Mouse (Mus musculus): ENCODE measurements around the gene Gstp3. TPM values are rescaled to one million over a fixed set of nuclear protein-coding genes. Genes with fewer than 3 reads are reported as not detected.

Gene Gstp3
- total and polyA plus RNA-seq, 3 experiments: 1.1 TPM; not detected in 2

DNA sequence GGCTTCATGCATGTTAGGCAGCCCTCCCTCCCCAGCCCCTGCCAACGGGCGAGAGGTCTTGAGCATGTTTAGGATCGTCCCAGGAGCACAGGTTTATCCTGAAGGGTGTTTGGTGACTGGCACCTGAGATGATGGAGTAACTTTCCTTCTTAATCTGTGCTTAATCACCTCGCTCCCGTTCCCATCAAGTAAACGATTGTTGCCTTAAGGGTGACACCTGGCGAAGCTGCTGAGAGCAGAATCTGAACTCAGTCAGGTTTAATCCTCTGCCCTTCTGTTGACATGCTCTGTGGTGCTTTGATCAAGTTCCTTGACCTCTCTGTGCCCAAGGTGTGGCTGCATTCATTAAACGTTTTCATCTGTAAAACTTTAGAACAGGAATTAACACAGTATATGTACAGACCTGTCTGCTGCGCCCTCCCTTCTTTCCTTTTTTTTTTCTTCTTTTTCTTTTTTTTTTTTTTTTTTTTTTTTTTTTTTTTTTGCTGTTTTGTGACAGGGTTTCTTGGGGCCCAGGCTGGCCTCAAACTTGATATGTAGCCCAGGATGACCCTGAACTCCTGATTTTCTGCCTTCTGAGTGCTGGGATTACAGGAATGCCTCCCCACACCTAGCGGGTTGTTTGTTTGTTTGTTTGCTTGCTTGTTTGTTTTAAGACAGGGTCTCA, 41.3 kb downstream of the Gstp3 start:
- no peaks in the 10 kb centered on the region for H3K36me3 ChIP-seq (ENCODE audit: control insufficient read depth, insufficient read depth, low read length)
- no peak overlapping the region for H3K4me3 ChIP-seq
- 76% methylated on average over 10 of the region's 10 CpGs for WGBS
- no peaks in the 10 kb centered on the region for H3K79me2 ChIP-seq (replicated peaks; ENCODE audit: control insufficient read depth, insufficient read depth, low read length)
- no peak for DNase-seq
- no peak overlapping the region for H3K27ac ChIP-seq
- intact Hi-C loops (cut with DNase I): loop anchor here (5.0 kb wide), 3 partner anchors 79 to 289 kb away; partner anchors contain the start of genes Cdk2ap2, Grk2 and Pitpnm1
- no peaks in the 10 kb centered on the region for H3K27me3 ChIP-seq (ENCODE audit: control insufficient read depth, insufficient read depth, low read length)
- no peaks in the 10 kb centered on the region; the same call in 1 of the 2 replicates for H3K4me1 ChIP-seq (ENCODE audit: control insufficient read depth, insufficient read depth, low read length)
- no peak overlapping the region for H3K9ac ChIP-seq (ENCODE audit: low read depth, low read length)
- no peak for TF ChIP-seq POLR2A (IDR thresholded peaks at IDR 0.05; ENCODE audit: insufficient read depth, low read depth, low read length)
- TF ChIP-seq CTCF (IDR thresholded peaks at IDR 0.05): no peak
- no peak for TF ChIP-seq EP300 (IDR thresholded peaks at IDR 0.05; ENCODE audit: insufficient read depth, low read depth, low read length)

DNA sequence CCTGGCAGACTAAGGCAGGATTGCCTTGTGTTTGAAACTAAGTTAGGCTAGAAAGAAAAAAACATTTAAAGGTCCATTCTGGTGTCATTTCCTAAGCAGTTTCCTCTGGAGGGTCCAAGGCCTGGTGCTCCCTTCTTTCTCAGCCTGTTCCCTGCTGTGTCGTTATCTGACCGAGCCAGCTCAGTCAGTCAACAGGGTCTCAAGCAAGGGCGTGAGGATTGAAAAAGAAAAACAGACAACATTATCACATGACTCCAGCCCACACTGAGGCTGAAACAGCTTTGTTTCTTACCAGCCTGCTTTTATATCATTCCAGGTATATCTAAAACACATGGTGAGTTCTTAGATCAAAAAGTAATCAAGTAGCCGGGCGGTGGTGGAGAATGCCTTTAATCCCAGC, 43.7 kb downstream of the Gstp3 start:
- H3K9ac ChIP-seq (ENCODE audit: low read depth, low read length): no peak overlapping the region
- intact Hi-C loops (cut with DNase I): loop anchor here (5.0 kb wide), 3 partner anchors 82 to 292 kb away; partner anchors contain the start of genes Cdk2ap2, Grk2 and Pitpnm1
- H3K4me3 ChIP-seq: no peak overlapping the region
- no peak for TF ChIP-seq EP300 (IDR thresholded peaks at IDR 0.05; ENCODE audit: insufficient read depth, low read depth, low read length)
- TF ChIP-seq CTCF (IDR thresholded peaks at IDR 0.05): no peak
- no peak for TF ChIP-seq POLR2A (IDR thresholded peaks at IDR 0.05; ENCODE audit: insufficient read depth, low read depth, low read length)
- no peak overlapping the region for H3K27ac ChIP-seq
- H3K4me1 ChIP-seq (ENCODE audit: control insufficient read depth, insufficient read depth, low read length): peaks cover 5% of the 10 kb centered on the region
- no peaks in the 10 kb centered on the region for H3K27me3 ChIP-seq (ENCODE audit: control insufficient read depth, insufficient read depth, low read length)
- no peaks in the 10 kb centered on the region for H3K79me2 ChIP-seq (replicated peaks; ENCODE audit: control insufficient read depth, insufficient read depth, low read length)
- 73% methylated on average over 5 of the region's 5 CpGs for WGBS
- DNase-seq: no peak
- no peaks in the 10 kb centered on the region for H3K36me3 ChIP-seq (ENCODE audit: control insufficient read depth, insufficient read depth, low read length)

DNA sequence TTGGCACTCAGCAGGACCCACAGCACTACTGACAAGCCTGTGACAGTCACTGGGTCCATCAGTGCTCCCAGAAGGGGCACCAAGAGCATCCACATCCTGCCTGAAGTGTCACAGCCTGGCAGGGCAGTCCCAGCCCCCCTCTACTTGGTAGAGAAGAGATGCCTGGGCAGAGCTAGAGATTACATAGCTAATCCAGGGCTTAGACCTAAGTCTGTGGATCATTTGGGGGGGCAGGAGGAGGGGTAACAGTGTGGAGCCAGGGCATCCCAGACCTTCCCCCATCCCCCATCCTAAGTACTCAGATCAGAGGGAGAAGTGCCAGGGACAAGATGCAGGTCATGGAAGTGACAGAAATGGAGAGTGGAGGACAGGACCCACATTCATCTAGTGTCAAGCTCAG, 44.6 kb downstream of the Gstp3 start:
- no peak for DNase-seq
- TF ChIP-seq CTCF (IDR thresholded peaks at IDR 0.05): no peak
- TF ChIP-seq EP300 (IDR thresholded peaks at IDR 0.05; ENCODE audit: insufficient read depth, low read depth, low read length): no peak
- no peak for TF ChIP-seq POLR2A (IDR thresholded peaks at IDR 0.05; ENCODE audit: insufficient read depth, low read depth, low read length)
- H3K27me3 ChIP-seq (ENCODE audit: control insufficient read depth, insufficient read depth, low read length): no peaks in the 10 kb centered on the region
- no peak overlapping the region for H3K27ac ChIP-seq
- no peaks in the 10 kb centered on the region for H3K79me2 ChIP-seq (replicated peaks; ENCODE audit: control insufficient read depth, insufficient read depth, low read length)
- H3K4me3 ChIP-seq: no peak overlapping the region
- intact Hi-C loops (cut with DNase I): loop anchor here (5.0 kb wide), 3 partner anchors 82 to 292 kb away; partner anchors contain the start of genes Cdk2ap2, Grk2 and Pitpnm1
- no peaks in the 10 kb centered on the region for H3K36me3 ChIP-seq (ENCODE audit: control insufficient read depth, insufficient read depth, low read length)
- peaks cover 5% of the 10 kb centered on the region for H3K4me1 ChIP-seq (ENCODE audit: control insufficient read depth, insufficient read depth, low read length)
- H3K9ac ChIP-seq (ENCODE audit: low read depth, low read length): no peak overlapping the region

DNA sequence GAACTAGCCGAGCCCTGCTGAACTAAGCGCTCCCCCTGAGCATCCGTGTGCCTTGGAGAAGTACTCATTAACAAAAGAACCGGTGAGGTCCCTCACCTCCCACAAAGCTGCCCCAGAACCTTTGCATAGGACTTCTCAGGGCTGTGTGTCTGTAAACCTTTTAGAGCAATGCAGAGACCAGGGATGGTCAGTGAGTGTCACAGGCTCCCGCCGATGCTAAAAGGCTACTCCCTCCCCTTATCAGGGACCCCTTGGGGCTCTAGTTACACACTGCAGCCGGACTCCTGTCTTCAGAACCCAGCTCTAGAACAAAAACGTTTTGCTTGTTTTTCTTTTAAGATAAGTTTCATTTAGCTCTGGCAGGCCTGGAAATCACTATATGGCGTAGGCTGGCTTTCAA, 46.3 kb downstream of the Gstp3 start:
- H3K27ac ChIP-seq: peak overlapping the region; percentile 57; the same call in 1 of the 2 replicates
- no peaks in the 10 kb centered on the region for H3K79me2 ChIP-seq (replicated peaks; ENCODE audit: control insufficient read depth, insufficient read depth, low read length)
- intact Hi-C loops (cut with DNase I): loop anchor here (1.0 kb wide), 1 partner anchor 66 kb away; no protein-coding TSS in a partner anchor
- no peak for DNase-seq
- TF ChIP-seq EP300 (IDR thresholded peaks at IDR 0.05; ENCODE audit: insufficient read depth, low read depth, low read length) (no peak), POLR2A (IDR thresholded peaks at IDR 0.05; ENCODE audit: insufficient read depth, low read depth, low read length) (no peak), CTCF (IDR thresholded peaks at IDR 0.05) (peak; percentile 1; the same call in 1 of the 2 replicates)
- 17% methylated on average over 9 of the region's 9 CpGs for WGBS
- peak overlapping the region; percentile 35 for H3K4me3 ChIP-seq
- H3K27me3 ChIP-seq (ENCODE audit: control insufficient read depth, insufficient read depth, low read length): no peaks in the 10 kb centered on the region
- peak overlapping the region; percentile 62 for H3K9ac ChIP-seq (ENCODE audit: low read depth, low read length)
- peaks cover 5% of the 10 kb centered on the region for H3K4me1 ChIP-seq (ENCODE audit: control insufficient read depth, insufficient read depth, low read length)
- H3K36me3 ChIP-seq (ENCODE audit: control insufficient read depth, insufficient read depth, low read length): no peaks in the 10 kb centered on the region

DNA sequence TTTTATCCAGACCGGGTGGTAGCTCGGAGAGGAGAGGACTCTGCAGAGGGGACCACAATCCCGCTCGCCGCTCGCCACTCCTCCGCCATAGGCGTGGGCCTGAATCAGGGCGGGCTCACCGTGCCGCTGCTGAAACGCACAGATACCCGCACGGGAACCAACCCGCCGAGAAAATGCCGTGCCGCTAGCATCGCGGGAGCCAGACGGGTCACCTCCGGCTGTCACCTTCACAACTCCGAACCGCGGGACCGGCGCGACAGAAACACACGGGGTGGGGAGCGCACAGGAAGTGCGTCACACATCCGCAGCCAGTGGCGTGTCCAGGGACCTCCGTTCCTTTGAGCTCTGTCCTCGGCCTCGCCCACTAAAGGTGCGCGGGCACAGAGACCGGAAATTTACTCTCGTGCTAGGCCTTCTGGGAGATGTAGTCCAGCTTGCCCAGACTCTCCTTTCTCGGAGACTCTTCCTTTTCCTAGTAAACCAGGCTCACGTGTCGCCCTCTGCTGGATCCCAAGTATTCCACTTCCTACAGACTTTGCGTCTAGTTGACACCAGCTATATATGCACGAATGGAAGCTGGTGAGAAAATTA, 46.8 kb downstream of the Gstp3 start, which contains the start of gene Ndufv1:
Gene Ndufv1 (minus strand): TSS at position 375 of the 591 bp plus-strand sequence.
- no peaks in the 10 kb centered on the region for H3K79me2 ChIP-seq (replicated peaks; ENCODE audit: control insufficient read depth, insufficient read depth, low read length)
- peak within 1 kb of the TSS; percentile 81 for H3K4me3 ChIP-seq
- peak within 1 kb of the TSS; percentile 97 for H3K27ac ChIP-seq
- peak; percentile 93 to 98 for DNase-seq
- peak; percentile 88 for TF ChIP-seq CTCF (IDR thresholded peaks at IDR 0.05)
- TF ChIP-seq EP300 (IDR thresholded peaks at IDR 0.05; ENCODE audit: insufficient read depth, low read depth, low read length): peak; percentile 95
- TF ChIP-seq POLR2A (IDR thresholded peaks at IDR 0.05; ENCODE audit: insufficient read depth, low read depth, low read length): peak; percentile 95
- H3K36me3 ChIP-seq (ENCODE audit: control insufficient read depth, insufficient read depth, low read length): no peaks in the 10 kb centered on the region
- intact Hi-C loops (cut with DNase I): loop anchor here (1.0 kb wide), 2 partner anchors 12 to 65 kb away; partner anchors contain the start of genes Gm49405 and Nudt8
- peaks cover 5% of the 10 kb centered on the region for H3K4me1 ChIP-seq (ENCODE audit: control insufficient read depth, insufficient read depth, low read length)
- WGBS: under 1% methylated on average over 45 of the region's 45 CpGs
- H3K27me3 ChIP-seq (ENCODE audit: control insufficient read depth, insufficient read depth, low read length): no peaks in the 10 kb centered on the region
- peak within 1 kb of the TSS; percentile 85 for H3K9ac ChIP-seq (ENCODE audit: low read depth, low read length)

DNA sequence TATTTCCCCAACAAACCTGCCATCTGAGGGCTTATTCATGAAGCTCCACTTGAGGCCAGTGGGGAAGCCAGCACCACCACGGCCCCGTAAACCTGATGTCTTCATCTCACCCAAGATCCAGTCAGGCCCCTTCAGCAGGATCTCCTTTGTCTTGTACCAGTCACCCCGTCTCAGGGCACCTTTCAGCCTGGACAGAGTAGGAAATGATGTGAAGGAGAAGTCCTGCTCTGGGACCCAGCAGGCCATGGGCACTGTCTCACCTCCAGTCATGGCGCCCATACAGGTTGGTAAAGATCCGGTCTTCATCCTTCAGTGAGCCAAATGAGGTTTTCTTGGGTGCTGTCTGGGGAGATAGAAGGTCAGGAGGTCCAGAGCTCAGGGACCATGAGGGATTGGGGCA, 48.3 kb downstream of the Gstp3 start:
- Histone ChIP-seq H3K27ac (no peak overlapping the region), H3K9ac (ENCODE audit: low read depth, low read length) (no peak overlapping the region), H3K4me3 (no peak overlapping the region), H3K79me2 (replicated peaks; ENCODE audit: control insufficient read depth, insufficient read depth, low read length) (no peaks in the 10 kb centered on the region), H3K36me3 (ENCODE audit: control insufficient read depth, insufficient read depth, low read length) (no peaks in the 10 kb centered on the region), H3K27me3 (ENCODE audit: control insufficient read depth, insufficient read depth, low read length) (no peaks in the 10 kb centered on the region), H3K4me1 (ENCODE audit: control insufficient read depth, insufficient read depth, low read length) (peaks cover 5% of the 10 kb centered on the region)
- DNase-seq: no peak
- 89% methylated on average over 5 of the region's 5 CpGs for WGBS
- intact Hi-C loops (cut with DNase I): no loop called here
- TF ChIP-seq EP300 (IDR thresholded peaks at IDR 0.05; ENCODE audit: insufficient read depth, low read depth, low read length): no peak
- no peak for TF ChIP-seq POLR2A (IDR thresholded peaks at IDR 0.05; ENCODE audit: insufficient read depth, low read depth, low read length)
- TF ChIP-seq CTCF (IDR thresholded peaks at IDR 0.05): no peak

Other genes starting within 250 kb of the Gstp3 start
Only the 30 nearest of the 34 such genes appear.
- 10 to 100 TPM in 1 of 2 experiments, 1 to 10 TPM in 1; 7.4 to 12.4 TPM for gene Tcirg1, start 152.4 kb downstream of the Gstp3 start, total RNA-seq (2021)
- gene Tcirg1, start 152.4 kb downstream of the Gstp3 start, polyA plus RNA-seq (2012; rRNA removed): 47.7 and 50.5 TPM in 2 replicates
- gene Ndufs8, start 146.8 kb downstream of the Gstp3 start, total RNA-seq (2021): 100 to 1,000 TPM; 438 to 511 TPM
- 761 and 809 TPM in 2 replicates for gene Ndufs8, start 146.8 kb downstream of the Gstp3 start, polyA plus RNA-seq (2012; rRNA removed)
- 1 to 10 TPM; 1.6 to 1.7 TPM for gene Aldh3b1, start 129.8 kb downstream of the Gstp3 start, total RNA-seq (2021)
- 3.1 and 4.8 TPM in 2 replicates for gene Aldh3b1, start 129.8 kb downstream of the Gstp3 start, polyA plus RNA-seq (2012; rRNA removed)
- gene Unc93b1, start 124.4 kb downstream of the Gstp3 start, total RNA-seq (2021): 10 to 100 TPM; 17.5 to 18.3 TPM
- 38.1 and 45.5 TPM in 2 replicates for gene Unc93b1, start 124.4 kb downstream of the Gstp3 start, polyA plus RNA-seq (2012; rRNA removed)
- gene Aldh3b3, start 100.9 kb downstream of the Gstp3 start, total RNA-seq (2021): under 1 TPM; 0.39 to 0.61 TPM
- gene Aldh3b3, start 100.9 kb downstream of the Gstp3 start, polyA plus RNA-seq (2012; rRNA removed): 2.8 and 5.4 TPM in 2 replicates
- under 1 TPM; 0.18 to 0.26 TPM for gene Aldh3b2, start 87.2 kb downstream of the Gstp3 start, total RNA-seq (2021)
- gene Aldh3b2, start 87.2 kb downstream of the Gstp3 start, polyA plus RNA-seq (2012; rRNA removed): 0.91 and 1.6 TPM in 2 replicates
- 10 to 100 TPM; 21.5 to 28.0 TPM for gene Acy3, start 73.0 kb downstream of the Gstp3 start, total RNA-seq (2021)
- 68.7 and 89.9 TPM in 2 replicates for gene Acy3, start 73.0 kb downstream of the Gstp3 start, polyA plus RNA-seq (2012; rRNA removed)
- not detected for gene Tbx10, start 66.8 kb downstream of the Gstp3 start, total RNA-seq (2021)
- 0.14 TPM in 1 of 2 replicates, not detected in the other for gene Tbx10, start 66.8 kb downstream of the Gstp3 start, polyA plus RNA-seq (2012; rRNA removed)
- gene Nudt8, start 59.0 kb downstream of the Gstp3 start, total RNA-seq (2021): 100 to 1,000 TPM; 136 to 149 TPM
- gene Nudt8, start 59.0 kb downstream of the Gstp3 start, polyA plus RNA-seq (2012; rRNA removed): 46.4 and 61.9 TPM in 2 replicates
- gene Gm49405, start 58.9 kb downstream of the Gstp3 start, total RNA-seq (2021): 1 to 10 TPM; 1.0 to 1.7 TPM
- gene Gm49405, start 58.9 kb downstream of the Gstp3 start, polyA plus RNA-seq (2012; rRNA removed): 11.0 TPM in 2 replicates
- 100 to 1,000 TPM; 193 to 236 TPM for gene Doc2g, start 56.3 kb downstream of the Gstp3 start, total RNA-seq (2021)
- 432 and 597 TPM in 2 replicates for gene Doc2g, start 56.3 kb downstream of the Gstp3 start, polyA plus RNA-seq (2012; rRNA removed)
- gene Ndufv1, start 46.8 kb downstream of the Gstp3 start, total RNA-seq (2021): 1,000 to 10,000 TPM; 1,031 to 1,231 TPM
- 1,078 and 1,145 TPM in 2 replicates for gene Ndufv1, start 46.8 kb downstream of the Gstp3 start, polyA plus RNA-seq (2012; rRNA removed)
- gene Gstp1, start 21.6 kb downstream of the Gstp3 start, total RNA-seq (2021): 100 to 1,000 TPM; 356 to 371 TPM
- 480 and 490 TPM in 2 replicates for gene Gstp1, start 21.6 kb downstream of the Gstp3 start, polyA plus RNA-seq (2012; rRNA removed)
- gene Gstp2, start 13.5 kb downstream of the Gstp3 start, total RNA-seq (2021): 100 to 1,000 TPM; 121 to 137 TPM
- gene Gstp2, start 13.5 kb downstream of the Gstp3 start, polyA plus RNA-seq (2012; rRNA removed): 38.3 and 58.2 TPM in 2 replicates
- not detected for gene Cabp2, start 22.0 kb upstream of the Gstp3 start, total RNA-seq (2021)
- not detected in 2 replicates for gene Cabp2, start 22.0 kb upstream of the Gstp3 start, polyA plus RNA-seq (2012; rRNA removed)
- gene Cdk2ap2, start 37.6 kb upstream of the Gstp3 start, total RNA-seq (2021): 10 to 100 TPM; 39.9 to 43.2 TPM
- gene Cdk2ap2, start 37.6 kb upstream of the Gstp3 start, polyA plus RNA-seq (2012; rRNA removed): 81.3 and 85.3 TPM in 2 replicates
- gene Pitpnm1, start 40.4 kb upstream of the Gstp3 start, total RNA-seq (2021): 10 to 100 TPM; 18.1 to 19.9 TPM
- 43.6 and 49.9 TPM in 2 replicates for gene Pitpnm1, start 40.4 kb upstream of the Gstp3 start, polyA plus RNA-seq (2012; rRNA removed)
- gene Aip, start 66.3 kb upstream of the Gstp3 start, total RNA-seq (2021): 10 to 100 TPM; 55.1 to 60.6 TPM
- gene Aip, start 66.3 kb upstream of the Gstp3 start, polyA plus RNA-seq (2012; rRNA removed): 69.4 and 82.1 TPM in 2 replicates
- gene Gpr152, start 80.2 kb upstream of the Gstp3 start, total RNA-seq (2021): under 1 TPM in 1 of 2 experiments, not detected in 1; 0.05 TPM
- 0.12 TPM in 2 replicates for gene Gpr152, start 80.2 kb upstream of the Gstp3 start, polyA plus RNA-seq (2012; rRNA removed)
- gene Cabp4, start 84.5 kb upstream of the Gstp3 start, total RNA-seq (2021): not detected
- 0.21 TPM in 1 of 2 replicates, not detected in the other for gene Cabp4, start 84.5 kb upstream of the Gstp3 start, polyA plus RNA-seq (2012; rRNA removed)
- 10 to 100 TPM; 43.9 to 45.1 TPM for gene Coro1b, start 89.0 kb upstream of the Gstp3 start, total RNA-seq (2021)
- 83.3 and 95.0 TPM in 2 replicates for gene Coro1b, start 89.0 kb upstream of the Gstp3 start, polyA plus RNA-seq (2012; rRNA removed)
- gene Ptprcap, start 94.0 kb upstream of the Gstp3 start, total RNA-seq (2021): 1 to 10 TPM; 1.1 to 1.7 TPM
- 2.2 and 6.4 TPM in 2 replicates for gene Ptprcap, start 94.0 kb upstream of the Gstp3 start, polyA plus RNA-seq (2012; rRNA removed)
- 10 to 100 TPM; 14.7 to 18.2 TPM for gene Rps6kb2, start 103.8 kb upstream of the Gstp3 start, total RNA-seq (2021)
- gene Rps6kb2, start 103.8 kb upstream of the Gstp3 start, polyA plus RNA-seq (2012; rRNA removed): 29.5 and 32.9 TPM in 2 replicates
- 10 to 100 TPM; 24.4 to 27.0 TPM for gene Carns1, start 115.9 kb upstream of the Gstp3 start, total RNA-seq (2021)
- 78.0 and 79.1 TPM in 2 replicates for gene Carns1, start 115.9 kb upstream of the Gstp3 start, polyA plus RNA-seq (2012; rRNA removed)
- 10 to 100 TPM; 12.4 to 14.4 TPM for gene Tbc1d10c, start 131.7 kb upstream of the Gstp3 start, total RNA-seq (2021)
- gene Tbc1d10c, start 131.7 kb upstream of the Gstp3 start, polyA plus RNA-seq (2012; rRNA removed): 13.7 and 15.8 TPM in 2 replicates
- gene Ppp1ca, start 132.5 kb upstream of the Gstp3 start, total RNA-seq (2021): 100 to 1,000 TPM; 272 to 313 TPM
- 406 and 497 TPM in 2 replicates for gene Ppp1ca, start 132.5 kb upstream of the Gstp3 start, polyA plus RNA-seq (2012; rRNA removed)
- gene Rad9a, start 142.1 kb upstream of the Gstp3 start, total RNA-seq (2021): 1 to 10 TPM; 4.1 to 4.4 TPM
- gene Rad9a, start 142.1 kb upstream of the Gstp3 start, polyA plus RNA-seq (2012; rRNA removed): 13.5 and 13.9 TPM in 2 replicates
- 1 to 10 TPM in 1 of 2 experiments, under 1 TPM in 1; 0.55 to 1.0 TPM for gene Clcf1, start 154.7 kb upstream of the Gstp3 start, total RNA-seq (2021)
- gene Clcf1, start 154.7 kb upstream of the Gstp3 start, polyA plus RNA-seq (2012; rRNA removed): 2.8 and 5.4 TPM in 2 replicates
- gene AC109138.7, start 154.8 kb upstream of the Gstp3 start, total RNA-seq (2021): not detected
- 15.3 TPM in 1 of 2 replicates, not detected in the other for gene AC109138.7, start 154.8 kb upstream of the Gstp3 start, polyA plus RNA-seq (2012; rRNA removed)
- 10 to 100 TPM in 1 of 2 experiments, 1 to 10 TPM in 1; 9.2 to 12.0 TPM for gene Pold4, start 172.3 kb upstream of the Gstp3 start, total RNA-seq (2021)
- 36.9 and 48.1 TPM in 2 replicates for gene Pold4, start 172.3 kb upstream of the Gstp3 start, polyA plus RNA-seq (2012; rRNA removed)

Data from heart, adult 2 months (tissue).